Mouse (Mus musculus) lung, postnatal 0 days (tissue): ENCODE results near the gene Susd2. TPM values are rescaled to one million over a fixed set of nuclear protein-coding genes. Genes with fewer than 3 reads are reported as not detected.

Experiments
- ATAC-seq: fragments of 200-750 bp; cut with Nextera tagmentation; 2 replicates; pipeline ENCODE4 v1.8.0; 2017; ENCODE audit warnings: moderate library complexity
- DNase-seq: peaks from one replicate; pipeline ENCODE4 v3.0.0-alpha.2; 2016; ENCODE audit warnings: low spot score
- H3K27ac ChIP-seq: fragments of 300-500 bp; sonication (generic); 2 replicates; pipeline ENCODE4 v1.5.1; 2014; ENCODE audit warnings: antibody characterized with exemption, mild to moderate bottlenecking, low read length, mixed read lengths
- H3K27me3 ChIP-seq: fragments of 300-500 bp; sonication (generic); replicated peaks from 2 replicates; pipeline ENCODE4 v1.6.1; 2014; ENCODE audit warnings: low read length, mixed read lengths; ENCODE audit not compliant: insufficient read depth
- H3K36me3 ChIP-seq: fragments of 300-500 bp; sonication (generic); 2 replicates; pipeline ENCODE4 v1.6.1; 2014; ENCODE audit warnings: low read length, mixed read lengths; ENCODE audit not compliant: insufficient read depth
- H3K4me1 ChIP-seq: fragments of 300-500 bp; sonication (generic); 2 replicates; pipeline ENCODE4 v1.6.1; 2014; ENCODE audit warnings: antibody characterized with exemption, low read depth, low read length, mixed read lengths; ENCODE audit not compliant: insufficient read depth
- H3K4me2 ChIP-seq: fragments of 300-500 bp; sonication (generic); replicated peaks from 2 replicates; pipeline ENCODE4 v1.6.1; 2014; ENCODE audit warnings: low read depth, mild to moderate bottlenecking, low read length, moderate library complexity, mixed read lengths
- H3K4me3 ChIP-seq: fragments of 300-500 bp; sonication (generic); 2 replicates; pipeline ENCODE4 v1.5.1; 2014; ENCODE audit warnings: low read depth, low read length
- H3K9ac ChIP-seq: fragments of 300-500 bp; sonication (generic); replicated peaks from 2 replicates; pipeline ENCODE4 v1.6.1; 2014; ENCODE audit warnings: low read depth, mild to moderate bottlenecking
- H3K9me3 ChIP-seq: fragments of 300-500 bp; sonication (generic); 2 replicates; pipeline ENCODE4 v1.6.1; 2016; ENCODE audit warnings: low read length, mixed read lengths
- CTCF ChIP-seq: IDR thresholded peaks from 2 replicates; pipeline ENCODE4 v1.5.1; 2016; ENCODE audit warnings: antibody characterized with exemption, mild to moderate bottlenecking
- EP300 ChIP-seq: IDR thresholded peaks from 2 replicates; pipeline ENCODE4 v1.6.1; 2016; ENCODE audit warnings: antibody characterized with exemption, mild to moderate bottlenecking, control low read depth
- WGBS: fragments of 180-500 bp; shearing (Covaris S2); extraction: QIAGEN DNeasy Blood & Tissue Kit; methylation state at CpG from one replicate; pipeline ENCODE4 v1.1.7; 2014; 5-methylcytosine and 5-hydroxymethylcytosine counted together
- polyA plus RNA-seq: library from polyadenylated mRNA; unstranded; fragments of >200 nt; fragmentation: Nextera tagmentation; extraction: Ambion mirVana; gene quantifications from 2 replicates; pipeline ENCODE4 v1.2.1, GENCODE M21; 2015

Gene Susd2
- polyA plus RNA-seq, 1 experiment from 2014 or later, result 9.3 TPM

DNA sequence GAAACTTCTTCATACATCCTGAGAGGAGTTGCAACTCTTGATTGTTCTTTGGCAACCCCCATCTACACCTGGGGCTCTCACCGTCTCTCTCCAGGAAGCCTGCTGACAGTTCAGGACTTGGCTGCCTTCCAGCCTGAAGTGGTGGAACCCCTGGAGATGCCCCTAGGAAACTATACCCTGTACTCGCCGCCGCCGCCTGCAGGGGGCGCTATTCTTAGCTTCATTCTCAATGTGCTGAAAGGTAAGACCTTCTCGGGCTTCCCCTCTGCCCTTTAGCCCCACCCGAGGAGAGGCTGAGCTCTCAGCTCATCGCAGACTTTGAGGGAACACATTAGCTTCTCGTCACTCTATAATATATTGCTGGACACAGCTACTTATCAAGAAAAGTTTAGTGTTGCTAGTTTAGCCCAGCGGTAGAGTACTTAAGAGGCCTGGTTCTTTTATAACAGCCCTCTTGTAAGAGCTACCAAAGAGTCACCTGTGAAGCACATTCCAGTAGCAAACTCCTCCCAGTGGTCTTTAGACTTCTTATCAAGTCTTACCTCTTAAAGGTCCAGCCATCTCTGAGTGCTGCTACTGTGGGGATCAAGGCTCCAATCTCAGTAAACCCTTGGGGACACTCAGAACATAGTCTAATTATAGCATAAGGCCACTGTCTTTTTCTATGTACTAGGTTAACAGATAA, 38.5 kb downstream of the Susd2 start:
- H3K27me3 ChIP-seq, result no peaks in the 10 kb centered on the region
- no peaks in the 10 kb centered on the region for H3K4me1 ChIP-seq
- H3K4me2 ChIP-seq, result no peak overlapping the region
- no peak overlapping the region for H3K4me3 ChIP-seq
- no peak overlapping the region for H3K9ac ChIP-seq
- ATAC-seq, result peak; percentile 78
- H3K36me3 ChIP-seq, result no peaks in the 10 kb centered on the region
- no peak overlapping the region for H3K27ac ChIP-seq
- no peak for TF ChIP-seq EP300
- peak; percentile 50 for TF ChIP-seq CTCF
- no peaks in the 10 kb centered on the region for H3K9me3 ChIP-seq
- peak; percentile 52 for DNase-seq
- 28% methylated on average over 11 of the region's 11 CpGs for WGBS

DNA sequence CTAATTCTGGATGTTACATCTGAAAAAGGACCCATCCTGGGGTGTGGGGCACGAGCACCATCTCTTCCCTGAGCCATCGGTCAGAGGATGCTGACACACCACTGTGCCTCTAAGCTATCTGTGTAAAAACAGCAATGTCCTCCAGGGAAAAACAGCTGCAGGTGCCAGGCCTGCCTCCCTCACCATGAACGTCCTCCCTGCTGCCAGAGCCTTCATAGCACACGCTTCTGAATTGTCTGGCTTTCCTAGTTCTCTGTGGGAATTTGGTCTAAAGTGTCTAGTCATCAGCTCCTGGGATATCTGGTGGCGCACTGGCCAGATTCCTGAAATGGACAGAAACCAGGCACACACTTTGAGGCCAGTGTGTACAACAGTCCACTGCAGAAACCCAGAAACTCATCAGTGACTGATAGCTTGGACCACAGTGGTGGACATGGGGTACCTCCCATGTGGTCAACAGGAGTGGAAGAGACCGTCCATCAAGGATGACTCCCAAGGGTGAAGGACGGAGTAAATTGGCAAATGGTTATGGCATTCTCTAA, 43.5 kb downstream of the Susd2 start:
- ATAC-seq, result no peak
- no peak overlapping the region for H3K4me2 ChIP-seq
- H3K36me3 ChIP-seq, result no peaks in the 10 kb centered on the region

DNA sequence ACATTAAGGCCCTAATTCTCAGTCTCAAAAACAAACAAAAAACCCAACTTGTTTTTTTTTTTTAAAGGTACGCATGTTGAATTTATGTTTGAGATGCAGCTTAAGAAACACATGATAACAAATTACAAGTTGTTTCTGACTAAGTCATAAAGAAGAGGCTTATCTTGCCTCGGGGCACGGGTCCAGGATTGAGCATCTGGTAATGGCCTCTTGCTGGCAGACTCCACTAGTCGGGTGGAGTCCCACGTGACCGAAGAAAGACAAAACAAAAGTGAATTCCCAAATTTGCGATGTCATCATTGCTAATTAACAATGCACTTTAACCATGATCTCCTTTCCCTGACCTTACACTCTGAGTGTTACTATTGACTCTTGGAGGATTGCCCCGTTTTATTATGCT, 47.8 kb downstream of the Susd2 start:
- TF ChIP-seq EP300, result no peak
- TF ChIP-seq CTCF, result no peak
- H3K4me3 ChIP-seq, result no peak overlapping the region
- H3K4me1 ChIP-seq, result peaks cover 12% of the 10 kb centered on the region
- H3K4me2 ChIP-seq, result no peak overlapping the region
- H3K9ac ChIP-seq, result no peak overlapping the region
- no peaks in the 10 kb centered on the region for H3K36me3 ChIP-seq
- ATAC-seq, result no peak
- no peak overlapping the region for H3K27ac ChIP-seq
- 56% methylated on average over 8 of the region's 8 CpGs for WGBS
- H3K9me3 ChIP-seq, result no peaks in the 10 kb centered on the region
- H3K27me3 ChIP-seq, result no peaks in the 10 kb centered on the region
- DNase-seq, result peak; percentile 49

More for the DNA sequence above, 43.5 kb downstream of the Susd2 start:
- no peak overlapping the region for H3K4me3 ChIP-seq
- H3K27ac ChIP-seq, result no peak overlapping the region
- no peaks in the 10 kb centered on the region for H3K9me3 ChIP-seq
- no peaks in the 10 kb centered on the region for H3K4me1 ChIP-seq
- no peak for DNase-seq
- WGBS, result 86% methylated on average over 7 of the region's 7 CpGs
- no peak overlapping the region for H3K9ac ChIP-seq
- TF ChIP-seq CTCF (no peak), EP300 (no peak)
- H3K27me3 ChIP-seq, result no peaks in the 10 kb centered on the region

DNA sequence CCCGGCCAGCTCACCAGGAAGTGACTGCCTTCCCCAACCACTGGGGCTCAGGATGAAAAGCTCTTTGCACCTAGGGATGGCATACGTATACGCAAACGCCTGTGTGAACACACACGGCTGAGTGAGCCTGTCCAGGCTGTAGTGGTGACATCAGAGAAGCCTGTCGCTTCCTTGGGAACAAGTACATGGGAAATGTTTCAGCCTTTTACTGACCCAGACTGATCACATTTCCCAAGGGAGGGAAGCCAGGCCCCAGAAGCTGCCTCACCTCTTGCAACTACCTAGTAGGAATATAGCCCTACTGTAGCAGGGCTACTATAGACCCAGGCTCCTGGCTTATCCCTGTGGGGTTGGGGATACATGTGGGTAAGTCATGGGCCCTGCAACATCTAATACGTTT, 51.2 kb downstream of the Susd2 start:
- Histone ChIP-seq H3K4me3 (no peak overlapping the region), H3K27me3 (no peaks in the 10 kb centered on the region), H3K36me3 (no peaks in the 10 kb centered on the region), H3K27ac (peak overlapping the region; percentile 73; the same call in 1 of the 2 replicates), H3K9ac (no peak overlapping the region), H3K4me1 (peaks cover 31% of the 10 kb centered on the region), H3K9me3 (no peaks in the 10 kb centered on the region), H3K4me2 (no peak overlapping the region)
- ATAC-seq (no peak), DNase-seq (no peak)
- TF ChIP-seq EP300, result no peak
- 0 out of 2 replicates have a peak, but pooled peaks have one; percentile 9 for TF ChIP-seq CTCF
- 59% methylated on average over 7 of the region's 7 CpGs for WGBS

DNA sequence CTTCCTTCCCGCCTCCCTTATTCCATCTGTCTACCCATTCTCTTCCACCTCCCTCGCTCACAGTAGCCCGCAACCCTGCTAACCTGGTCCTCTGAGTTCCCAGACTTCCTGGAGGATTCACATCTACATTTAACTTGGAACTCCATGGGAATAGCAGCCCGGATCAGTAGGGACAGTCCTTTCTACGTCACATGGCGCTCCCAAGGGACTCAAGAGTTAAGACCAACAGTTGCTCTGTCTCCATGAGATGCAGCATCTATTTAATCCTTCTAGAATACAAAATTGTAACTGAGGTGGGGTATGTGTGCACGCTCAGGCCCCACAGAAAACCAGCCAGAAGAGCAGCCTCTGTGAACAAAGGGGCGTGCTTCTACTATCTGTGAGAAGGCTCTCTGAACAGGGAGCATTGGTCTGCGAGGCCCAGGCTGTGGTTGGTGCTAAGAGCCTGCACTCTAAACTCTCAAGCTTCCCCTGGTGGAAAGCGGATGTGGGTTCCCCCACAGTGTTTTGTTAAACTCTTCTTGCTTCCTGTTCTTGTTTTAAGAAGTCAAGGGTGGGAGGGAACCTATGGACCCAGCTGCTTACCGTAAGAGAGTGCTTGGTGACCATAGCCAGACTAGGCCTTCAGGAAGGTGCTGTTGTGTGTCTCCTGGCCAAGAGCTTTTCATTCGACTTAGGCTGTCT, 52.5 kb downstream of the Susd2 start:
- Histone ChIP-seq H3K4me3 (no peak overlapping the region), H3K27me3 (no peaks in the 10 kb centered on the region), H3K4me1 (peaks cover 31% of the 10 kb centered on the region), H3K36me3 (no peaks in the 10 kb centered on the region), H3K9ac (no peak overlapping the region), H3K27ac (peak overlapping the region; percentile 73), H3K9me3 (no peaks in the 10 kb centered on the region), H3K4me2 (0 out of 2 replicates have a peak overlapping the region, but pooled peaks have one; percentile 5)
- TF ChIP-seq CTCF (peak; percentile 33; the same call in 1 of the 2 replicates), EP300 (0 out of 2 replicates have a peak, but pooled peaks have one; percentile 31)
- ATAC-seq (peak; percentile 59), DNase-seq (peak; percentile 84)
- 59% methylated on average over 12 of the region's 12 CpGs for WGBS

DNA sequence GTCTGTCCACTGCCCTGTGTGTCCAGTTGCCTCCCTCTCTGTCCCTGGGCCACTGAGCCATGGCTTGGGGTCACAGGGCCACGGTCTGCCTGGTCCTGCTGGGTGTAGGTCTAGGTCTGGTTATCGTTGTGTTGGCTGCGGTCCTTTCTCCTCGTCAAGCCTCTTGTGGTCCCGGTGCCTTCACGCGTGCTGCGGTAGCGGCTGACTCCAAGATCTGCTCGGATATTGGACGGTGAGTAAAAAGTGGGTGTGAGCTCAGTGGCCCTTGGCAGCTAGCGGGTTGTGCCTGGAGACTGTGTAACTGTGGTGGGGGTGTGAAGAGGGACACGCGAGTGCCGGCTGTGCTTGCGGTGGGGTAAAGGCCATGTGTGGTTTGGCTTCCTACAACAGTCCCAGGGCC, 54.2 kb downstream of the Susd2 start:
- WGBS, result 26% methylated on average over 16 of the region's 16 CpGs
- H3K9ac ChIP-seq, result no peak overlapping the region

More for the DNA sequence above, 54.2 kb downstream of the Susd2 start:
- H3K36me3 ChIP-seq, result no peaks in the 10 kb centered on the region
- ATAC-seq (peak; percentile 13; the same call in 1 of the 2 replicates), DNase-seq (peak; percentile 50)
- H3K9me3 ChIP-seq, result no peaks in the 10 kb centered on the region
- no peak overlapping the region for H3K27ac ChIP-seq
- peak overlapping the region; percentile 8; the same call in 1 of the 2 replicates for H3K4me3 ChIP-seq
- H3K4me1 ChIP-seq, result peaks cover 31% of the 10 kb centered on the region
- TF ChIP-seq CTCF (no peak), EP300 (no peak)
- no peaks in the 10 kb centered on the region for H3K27me3 ChIP-seq
- peak overlapping the region; percentile 38 for H3K4me2 ChIP-seq
